Comparison of ENCODE assay signal across 26 mouse cellular contexts in genomic region chr5:140185757-140186156, GRCm38 (mm10).
DNase-seq lines count a peak whose midpoint lies in the region; ATAC-seq and TF ChIP-seq lines count a peak whose summit lies in the region.
"Had no signal": no experiment of that assay in that cellular context is flagged by ENCODE, and none has a peak within 500 bp of the region (broad histone marks: within the 10 kb centered on the region; RNA-seq: fewer than 3 reads in every experiment).

No protein-coding gene starts in this region.

- H3K4me3 ChIP-seq in megakaryocyte, embryonic 14.5 days (replicated peaks) = peak overlapping the region; percentile 70
- H3K4me3 ChIP-seq in C2C12 (ENCODE audit: insufficient read depth, poor library complexity, severe bottlenecking) (no peak overlapping the region), myocyte (no peak overlapping the region)
- no peak overlapping the region for H3K4me3 ChIP-seq in kidney, embryonic 15.5 days (replicated peaks)
- H3K4me3 ChIP-seq: embryonic facial prominence, embryonic 13.5 days; embryonic facial prominence, embryonic 15.5 days; erythroblast, embryonic 14.5 days; forebrain, embryonic 10.5 days; forebrain, embryonic 12.5 days had no signal

- H3K9me3 ChIP-seq in megakaryocyte, embryonic 14.5 days = no peaks in the 10 kb centered on the region
- no peaks in the 10 kb centered on the region for H3K9me3 ChIP-seq in kidney, embryonic 15.5 days (replicated peaks)
- H3K9me3 ChIP-seq: embryonic facial prominence, embryonic 13.5 days; embryonic facial prominence, embryonic 15.5 days; forebrain, embryonic 10.5 days; forebrain, embryonic 12.5 days had no signal

- peaks cover 6% of the 10 kb centered on the region for H3K79me3 ChIP-seq in C2C12 (ENCODE audit: low read depth)

- H3K79me2 ChIP-seq in C2C12 (ENCODE audit: control insufficient read depth, insufficient read depth) (peaks cover 7% of the 10 kb centered on the region), myocyte (ENCODE audit: control insufficient read depth, insufficient read depth) (peaks cover 4% of the 10 kb centered on the region)

- no peak for TF ChIP-seq CTCF in C2C12 (IDR thresholded peaks at IDR 0.05; ENCODE audit: control insufficient read depth, insufficient read depth, insufficient read length)

- peak overlapping the region; percentile 71 for H3K4me2 ChIP-seq in myocyte (ENCODE audit: low read depth)
- H3K4me2 ChIP-seq in kidney, embryonic 15.5 days = no peak overlapping the region
- H3K4me2 ChIP-seq: embryonic facial prominence, embryonic 13.5 days; embryonic facial prominence, embryonic 15.5 days; forebrain, embryonic 12.5 days had no signal

- H3K27me3 ChIP-seq in megakaryocyte, embryonic 14.5 days (replicated peaks) = no peaks in the 10 kb centered on the region
- H3K27me3 ChIP-seq in C2C12 (ENCODE audit: control insufficient read depth, insufficient read depth, insufficient read length) = no peaks in the 10 kb centered on the region
- no peaks in the 10 kb centered on the region for H3K27me3 ChIP-seq in myocyte (ENCODE audit: control insufficient read depth, insufficient read depth, insufficient read length)
- H3K27me3 ChIP-seq in kidney, embryonic 15.5 days = no peaks in the 10 kb centered on the region
- H3K27me3 ChIP-seq: embryonic facial prominence, embryonic 13.5 days; embryonic facial prominence, embryonic 15.5 days; forebrain, embryonic 12.5 days had no signal

- 89% methylated on average over 6 of the region's 6 CpGs for WGBS in kidney, embryonic 15.5 days

- no peak for ATAC-seq in megakaryocyte, adult 5-6 weeks (ENCODE audit: poor library complexity, severe bottlenecking)
- ATAC-seq in common myeloid progenitor, adult 5-6 weeks (replicated peaks; ENCODE audit: low read depth, poor library complexity, severe bottlenecking) = peak; percentile 62; the same call in 1 of the 2 replicates
- no peak for ATAC-seq in kidney, embryonic 15.5 days (replicated peaks; ENCODE audit: low FRiP score)
- ATAC-seq: activated CD4-positive, CD25-positive, alpha-beta regulatory T cell, adult 4 months; forebrain, embryonic 14.5 days; forebrain, embryonic 16.5 days had no signal

- peaks cover 48% of the 10 kb centered on the region for H3K4me1 ChIP-seq in megakaryocyte, embryonic 14.5 days
- no peaks in the 10 kb centered on the region for H3K4me1 ChIP-seq in kidney, embryonic 15.5 days
- H3K4me1 ChIP-seq: embryonic facial prominence, embryonic 15.5 days; forebrain, embryonic 10.5 days had no signal

- H3K9ac ChIP-seq in kidney, embryonic 15.5 days = no peak overlapping the region
- H3K9ac ChIP-seq: embryonic facial prominence, embryonic 13.5 days; embryonic facial prominence, embryonic 15.5 days; forebrain, embryonic 12.5 days had no signal

- no peak overlapping the region for H3ac ChIP-seq in C2C12 (ENCODE audit: control insufficient read depth, insufficient read length, low read depth)
- no peak overlapping the region for H3ac ChIP-seq in myocyte (ENCODE audit: control insufficient read depth, insufficient read length)

- no peak overlapping the region for H3K27ac ChIP-seq in kidney, embryonic 15.5 days
- H3K27ac ChIP-seq: embryonic facial prominence, embryonic 13.5 days; embryonic facial prominence, embryonic 15.5 days; forebrain, embryonic 10.5 days; forebrain, embryonic 12.5 days had no signal

- no peak for TF ChIP-seq POLR2A in myocyte (IDR thresholded peaks at IDR 0.05; ENCODE audit: insufficient read length, low read depth)

- peaks cover 3% of the 10 kb centered on the region for H3K36me3 ChIP-seq in megakaryocyte, embryonic 14.5 days (replicated peaks; ENCODE audit: low read length)
- H3K36me3 ChIP-seq in C2C12 (ENCODE audit: control insufficient read depth, insufficient read depth) = no peaks in the 10 kb centered on the region
- no peaks in the 10 kb centered on the region for H3K36me3 ChIP-seq in myocyte (ENCODE audit: control insufficient read depth, insufficient read depth)
- H3K36me3 ChIP-seq in kidney, embryonic 15.5 days = no peaks in the 10 kb centered on the region
- H3K36me3 ChIP-seq: embryonic facial prominence, embryonic 15.5 days; forebrain, embryonic 10.5 days; forebrain, embryonic 12.5 days had no signal

- DNase-seq in right cerebral cortex, postnatal 10 days (ENCODE audit: low spot score in 2 of 2) = no peak
- DNase-seq in T-cell, adult 2 months (ENCODE audit: low spot score) = no peak
- DNase-seq: adrenal gland, adult 8-10 months; adrenal gland, postnatal 14 days; adrenal gland, postnatal 36 days; B cell, adult 2 months; cerebellum, adult 11 months; cerebellum, adult 18-20 months; cerebellum, adult 8-10 months; cerebellum, postnatal 10 days; cerebellum, postnatal 25 days; embryo, embryonic 11 days had no signal

TF ChIP-seq in C2C12, 6 proteins besides CTCF, POLR2A, EP300 and RAD21:
- TF ChIP-seq MYOG (IDR thresholded peaks at IDR 0.05; ENCODE audit: control insufficient read depth, extremely low read depth, insufficient read length) (no peak), CEBPB (IDR thresholded peaks at IDR 0.05; ENCODE audit: low read depth) (no peak), MYOD1 (IDR thresholded peaks at IDR 0.05; ENCODE audit: control insufficient read depth, insufficient read length, low read depth) (no peak), MAX (IDR thresholded peaks at IDR 0.05) (peak; percentile 34), FOSL1 (IDR thresholded peaks at IDR 0.05; ENCODE audit: insufficient read depth, low read length, poor library complexity, severe bottlenecking) (no peak), USF1 (IDR thresholded peaks at IDR 0.05; ENCODE audit: low read depth) (peak; percentile 66)

TF ChIP-seq in myocyte, 11 proteins besides CTCF, POLR2A, EP300 and RAD21:
- TF ChIP-seq E2F4 (IDR thresholded peaks at IDR 0.05; ENCODE audit: insufficient read depth) (no peak), TCF12 (IDR thresholded peaks at IDR 0.05; ENCODE audit: insufficient read depth, poor library complexity, severe bottlenecking) (no peak), USF1 (IDR thresholded peaks at IDR 0.05; ENCODE audit: low read depth) (no peak), TCF3 (IDR thresholded peaks at IDR 0.05; ENCODE audit: insufficient read length, low read depth) (no peak), MYOD1 (IDR thresholded peaks at IDR 0.05; ENCODE audit: control insufficient read depth in 1 of 3, insufficient read length in 2 of 3, low read depth in 2 of 3) (no peak), MAX (IDR thresholded peaks at IDR 0.05; ENCODE audit: low read depth) (no peak), MYOG (IDR thresholded peaks at IDR 0.05; ENCODE audit: control insufficient read depth in 1 of 3, insufficient read depth in 1 of 3, insufficient read length in 2 of 3, low read depth in 2 of 3) (no peak), POLR2AphosphoS2 (IDR thresholded peaks at IDR 0.05; ENCODE audit: insufficient read length, low read depth) (no peak), SRF (IDR thresholded peaks at IDR 0.05; ENCODE audit: control insufficient read depth, insufficient read length, low read depth) (no peak), CEBPB (IDR thresholded peaks at IDR 0.05; ENCODE audit: insufficient read depth, poor library complexity, severe bottlenecking) (no peak), REST (IDR thresholded peaks at IDR 0.05; ENCODE audit: insufficient read depth, insufficient read length) (no peak)
